Mouse (Mus musculus): ENCODE measurements around the gene Klk10. TPM values are rescaled to one million over a fixed set of nuclear protein-coding genes. Genes with fewer than 3 reads are reported as not detected.
A peak's percentile ranks its signal among the peaks of the same experiment; 100 is the strongest.

The Klk10 gene
- total RNA-seq (2021): not detected

GRCm38 (mm10) chr7:43780746-43781145 lies at the start of gene Klk10:
TSS of gene Klk10 (plus strand) at chr7:43781035.
- DNase-seq: no peak

GRCm38 (mm10) chr7:43747788-43748187 lies 33.0 kb upstream of the Klk10 start:
- peak; percentile 34 for DNase-seq

GRCm38 (mm10) chr7:43752806-43753205 lies 28.0 kb upstream of the Klk10 start:
- DNase-seq: no peak

- DNase-seq: no peak
These were observed 14.4 kb upstream of the Klk10 start for GRCm38 (mm10) chr7:43766484-43766883.

GRCm38 (mm10) chr7:43768597-43768996 lies 12.2 kb upstream of the Klk10 start, which contains the start of gene Klk12:
TSS of gene Klk12 (plus strand) at chr7:43768897.
- no peak for DNase-seq

GRCm38 (mm10) chr7:43769636-43770035 lies 11.2 kb upstream of the Klk10 start:
- no peak for DNase-seq

GRCm38 (mm10) chr7:43770701-43771100 lies 10.1 kb upstream of the Klk10 start:
- peak; percentile 2 for DNase-seq

- no peak for DNase-seq
These were observed 8.9 kb upstream of the Klk10 start for GRCm38 (mm10) chr7:43771916-43772315.

GRCm38 (mm10) chr7:43772901-43773300 lies 7.9 kb upstream of the Klk10 start:
- DNase-seq: peak; percentile 1

GRCm38 (mm10) chr7:43774364-43774763 lies 6.5 kb upstream of the Klk10 start, which contains the start of gene Klk11:
TSS of gene Klk11 (plus strand) at chr7:43774604.
- peak; percentile 3 for DNase-seq

- peak; percentile 2 for DNase-seq
These were observed 6.0 kb upstream of the Klk10 start for GRCm38 (mm10) chr7:43774802-43775201.

GRCm38 (mm10) chr7:43775311-43776057 lies 5.4 kb upstream of the Klk10 start:
- peak; percentile 2 for DNase-seq

GRCm38 (mm10) chr7:43776506-43776905 lies 4.3 kb upstream of the Klk10 start:
- DNase-seq: no peak

- DNase-seq: peak; percentile 1
These were observed 3.4 kb upstream of the Klk10 start for GRCm38 (mm10) chr7:43777423-43777822.

- DNase-seq: no peak
These were observed 2.5 kb upstream of the Klk10 start for GRCm38 (mm10) chr7:43778176-43778970.

- DNase-seq: no peak
These were observed 594 bp upstream of the Klk10 start for GRCm38 (mm10) chr7:43780241-43780640.

GRCm38 (mm10) chr7:43781541-43781940 lies 706 bp downstream of the Klk10 start:
- DNase-seq: no peak

- peak; percentile 86 for DNase-seq
These were observed 1.7 kb downstream of the Klk10 start for GRCm38 (mm10) chr7:43782275-43783265.

GRCm38 (mm10) chr7:43785286-43785685 lies 4.5 kb downstream of the Klk10 start:
- DNase-seq: no peak

GRCm38 (mm10) chr7:43788096-43788495 lies 7.3 kb downstream of the Klk10 start:
- DNase-seq: no peak

- DNase-seq: no peak
These were observed 8.5 kb downstream of the Klk10 start for GRCm38 (mm10) chr7:43789295-43789694.

GRCm38 (mm10) chr7:43791591-43791990 lies 10.8 kb downstream of the Klk10 start, which contains the start of gene Klk9:
TSS of gene Klk9 (plus strand) at chr7:43791891.
- DNase-seq: no peak
